Mouse (Mus musculus): ENCODE measurements around the gene Rbm24.

GRCm38 (mm10) chr13:46397235-46397634, 21.0 kb upstream of the Rbm24 start:
- no peak for TF ChIP-seq FLI1 (IDR thresholded peaks at IDR 0.05; ENCODE audit: low read length)
- TF ChIP-seq GATA1 (IDR thresholded peaks at IDR 0.05; ENCODE audit: borderline replicate concordance, low read length): no peak
